Mouse (Mus musculus) left cerebral cortex, adult 9 months (tissue): ENCODE measurements at regions not wholly inside any gene's neighbourhood (a gene's known extent, or its start where the extent isn't known, plus 50 kb on each side); places are given as distances from the start of the nearest gene placed in this dataset.
A peak's percentile ranks its signal among the peaks of the same experiment; 100 is the strongest.
"Not testable (repeated sequence)": the region's sequence is repeated elsewhere in the genome, so short reads cannot be mapped to it uniquely, and the experiment has no call there.

Source experiments
- DNase-seq, 2 experiments: peaks; one replicate each; pipeline ENCODE4 v3.0.0; 2022; ENCODE audit warnings: low spot score in 2 of 2

DNA sequence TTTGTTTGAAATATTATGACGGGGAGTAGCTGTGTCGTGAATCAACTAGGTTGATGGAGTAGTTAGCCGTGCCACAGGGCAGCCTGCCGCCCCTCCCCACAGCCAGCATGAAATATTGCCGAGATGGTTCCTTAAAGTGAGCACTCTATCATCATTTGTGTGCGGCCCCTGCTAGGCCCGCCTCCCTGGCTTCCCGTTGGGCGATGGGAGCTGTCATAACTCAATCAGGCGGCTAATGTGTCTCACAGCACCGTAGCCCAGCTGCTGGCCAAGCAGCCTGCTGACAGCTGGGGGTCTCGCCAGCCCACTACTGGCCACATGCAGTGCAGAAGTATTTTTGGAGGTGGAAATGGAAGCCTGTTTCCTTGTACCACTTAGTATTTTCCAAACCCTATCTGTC, 140.9 kb downstream of the Sall1 start:
- DNase-seq = no peak

DNA sequence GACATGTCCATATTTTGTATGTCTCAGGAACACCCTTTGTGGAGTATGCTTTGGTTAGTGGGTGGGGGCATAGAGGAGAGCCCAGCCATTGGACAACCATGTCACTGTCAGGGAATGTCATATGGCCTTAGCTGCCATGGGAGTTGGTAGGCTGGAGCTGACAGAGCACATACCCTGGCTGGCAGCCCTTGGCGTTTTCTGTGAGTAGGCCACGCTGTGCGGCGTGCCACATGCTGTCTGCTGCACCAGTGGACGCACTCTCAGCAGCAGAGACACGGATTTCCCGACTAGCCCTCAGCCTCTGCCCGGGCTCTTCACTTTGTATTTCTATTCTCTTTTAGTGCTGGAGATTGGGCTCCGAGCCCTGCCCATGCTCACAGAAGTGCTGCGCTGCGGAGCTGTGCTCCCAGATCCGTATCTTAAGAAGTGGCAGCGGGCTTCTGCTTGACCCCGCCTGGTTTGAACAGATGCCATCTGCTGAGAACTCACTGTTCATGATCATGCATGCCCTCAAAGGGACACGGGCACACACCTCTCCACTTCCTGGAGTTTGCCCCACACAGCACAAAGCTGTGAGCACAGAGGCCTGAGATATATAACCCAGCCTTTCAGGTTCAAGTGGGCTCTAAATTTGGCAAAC, 160.1 kb downstream of the Sall1 start:
- no peak for DNase-seq

DNA sequence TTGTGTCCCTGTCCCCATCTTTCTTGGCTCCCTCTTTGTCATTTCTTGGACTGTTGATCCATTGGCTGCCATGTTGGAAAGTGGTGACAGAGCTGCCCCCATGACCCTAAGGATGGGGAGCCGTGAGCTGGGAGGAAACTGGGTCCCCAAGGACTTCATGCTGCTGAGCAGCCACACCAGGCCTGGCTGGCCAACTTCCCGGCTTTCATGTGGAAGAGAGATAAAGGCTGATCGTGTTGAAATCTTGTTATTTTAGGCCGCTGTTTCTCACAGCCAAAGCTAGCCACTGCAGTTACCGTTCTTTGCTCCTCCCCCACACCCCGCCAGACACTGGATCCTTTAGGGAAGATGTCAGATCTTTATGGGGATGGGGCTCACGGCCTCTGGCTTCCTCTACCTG, 164.1 kb downstream of the Sall1 start:
- DNase-seq = no peak

DNA sequence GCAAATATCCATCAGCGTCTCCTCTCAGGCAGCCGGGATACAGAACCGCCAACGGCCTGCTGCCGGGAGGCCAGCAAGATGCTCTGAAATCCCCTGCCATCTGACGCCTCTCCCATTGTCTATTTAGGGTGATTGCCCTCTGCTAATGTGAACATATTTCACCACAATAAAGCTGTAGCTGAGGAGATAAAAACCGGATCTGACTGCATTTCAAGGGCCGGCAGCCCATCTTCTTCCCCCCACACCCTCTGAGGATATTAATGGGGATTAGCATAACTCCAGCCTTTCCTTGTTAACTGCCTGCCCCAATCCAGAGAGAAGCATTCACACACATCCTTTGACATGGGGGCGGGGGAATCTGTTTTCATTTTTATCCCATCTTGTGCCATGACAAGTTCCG, 166.0 kb downstream of the Sall1 start:
- DNase-seq = no peak

DNA sequence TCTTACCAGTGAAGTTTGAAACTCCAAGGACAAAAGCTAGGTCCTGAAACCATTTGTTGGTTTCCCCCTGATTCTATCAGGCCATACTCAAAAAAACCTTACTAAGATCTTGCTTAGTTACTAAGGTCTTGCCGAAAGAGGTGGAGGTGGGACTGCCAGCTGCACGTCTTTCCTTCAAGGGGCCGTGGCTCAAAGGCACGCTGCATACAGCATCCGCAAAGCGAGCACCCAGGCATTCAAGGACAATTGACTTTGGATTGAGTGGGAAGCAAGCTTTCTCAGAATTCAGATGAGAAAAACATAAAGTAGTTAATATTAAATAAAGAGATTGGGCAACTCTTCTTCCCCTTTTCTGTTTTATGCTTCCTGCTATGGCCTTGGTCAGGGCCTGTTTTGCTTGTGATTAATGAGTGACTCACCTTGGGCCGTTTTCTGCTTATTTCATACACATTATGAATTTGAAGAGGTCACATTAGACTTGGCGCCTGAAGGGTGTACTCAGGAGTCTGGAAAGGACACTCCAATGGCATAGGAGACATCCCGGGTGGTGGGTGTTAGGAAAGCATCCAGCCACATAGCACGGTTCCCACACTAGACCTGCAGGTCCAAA, 166.1 kb downstream of the Cyld start:
- DNase-seq = no peak

DNA sequence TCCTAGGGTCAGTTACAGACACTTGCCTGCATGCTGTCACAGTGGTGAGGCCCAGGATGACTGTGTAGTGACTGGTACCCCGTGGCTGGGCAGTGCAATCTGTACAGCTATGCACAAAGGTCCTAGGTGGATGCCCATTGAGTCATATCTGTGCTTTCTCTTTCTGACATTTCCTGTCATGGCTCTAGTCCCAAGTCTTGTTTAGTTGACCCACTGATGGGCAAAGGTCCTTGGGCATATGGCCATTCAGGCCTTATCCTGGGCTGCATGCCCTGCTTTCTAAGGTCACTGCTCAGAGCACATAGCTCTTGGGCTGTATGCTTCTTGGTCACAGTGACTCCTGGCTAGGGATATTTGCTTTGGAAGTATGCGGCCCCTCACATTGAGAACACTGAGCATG, 160.4 kb downstream of the Cyld start:
- DNase-seq = no peak

DNA sequence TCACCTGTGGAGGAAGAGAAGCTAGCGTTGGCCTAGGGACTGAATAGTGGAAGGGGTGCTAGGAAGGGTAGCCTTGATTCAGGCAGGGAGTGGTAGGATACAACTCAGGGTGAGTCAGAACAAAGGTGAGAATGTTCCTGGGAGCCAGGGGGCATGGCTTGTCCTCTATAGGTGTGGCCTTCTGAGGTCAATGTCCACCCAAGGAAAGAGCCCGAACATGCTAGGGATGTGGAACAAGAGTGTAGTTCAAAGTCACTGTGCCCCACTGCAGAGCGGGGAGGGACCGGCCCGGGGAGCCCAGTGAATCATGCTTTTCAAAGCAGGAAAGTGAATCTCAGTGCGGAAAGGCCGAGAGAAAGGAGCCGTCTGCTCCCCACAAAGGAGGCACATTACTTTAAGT, 156.4 kb downstream of the Cyld start:
- no peak for DNase-seq

DNA sequence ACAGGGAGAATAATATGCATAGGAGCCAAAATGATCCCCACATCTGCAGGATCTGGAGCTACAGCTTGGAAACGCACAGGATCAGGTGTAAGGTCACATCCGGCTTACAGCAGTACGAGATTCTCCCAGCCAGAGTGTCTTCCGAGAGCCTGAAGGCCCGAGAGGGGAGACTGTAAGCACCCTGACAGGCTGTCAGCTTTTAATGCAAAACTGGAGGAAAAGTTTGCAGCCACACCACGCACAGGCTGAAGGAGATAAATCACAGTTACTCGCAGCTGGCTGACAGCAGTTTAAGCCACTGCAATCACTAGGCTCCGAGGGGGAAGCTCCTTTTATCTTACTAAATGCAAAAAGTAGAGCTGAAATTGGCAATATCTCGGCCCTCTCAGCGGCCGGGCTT, 149.1 kb downstream of the Cyld start:
- DNase-seq = no peak

DNA sequence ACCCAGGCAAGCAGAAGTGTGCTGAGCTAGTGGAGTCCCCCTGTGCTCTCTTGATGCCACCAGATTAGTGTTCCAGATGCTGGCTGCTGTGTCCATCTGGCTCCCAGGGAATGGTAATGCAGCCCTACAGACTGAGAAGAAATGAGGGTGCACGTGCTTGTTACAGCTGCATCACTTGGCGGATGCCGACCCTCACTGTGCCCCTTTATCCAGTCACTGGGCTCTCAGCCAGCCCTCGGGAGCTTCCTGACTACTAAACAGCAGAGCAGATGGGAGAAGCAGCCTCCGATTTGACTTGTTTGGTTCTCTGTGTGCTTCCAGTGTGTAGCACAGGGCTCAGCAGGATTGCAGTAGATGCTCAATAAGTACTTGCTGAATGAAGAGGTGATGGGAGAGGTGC, 147.5 kb downstream of the Cyld start:
- peak in 1 of 2 experiments; percentile 21 for DNase-seq

DNA sequence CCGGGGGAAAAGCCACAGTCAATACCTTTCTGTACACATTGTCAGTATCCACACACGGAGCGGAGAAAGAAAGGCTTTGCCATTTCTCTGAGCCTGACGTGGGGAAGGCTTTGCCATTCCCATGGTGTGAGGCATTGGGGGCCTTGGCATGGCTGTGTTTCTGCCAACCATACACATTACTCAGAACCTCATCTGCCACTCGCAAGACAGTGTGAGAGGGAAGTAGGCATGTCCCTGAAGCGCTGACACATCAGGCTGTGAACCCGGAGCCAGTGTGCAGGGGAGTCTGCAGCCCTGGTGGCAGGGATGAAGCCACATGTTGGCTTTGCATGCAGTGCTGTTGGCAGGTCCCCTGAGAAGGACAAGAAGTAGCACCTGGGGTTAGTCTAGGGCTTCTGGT, 145.6 kb downstream of the Cyld start:
- DNase-seq = no peak

DNA sequence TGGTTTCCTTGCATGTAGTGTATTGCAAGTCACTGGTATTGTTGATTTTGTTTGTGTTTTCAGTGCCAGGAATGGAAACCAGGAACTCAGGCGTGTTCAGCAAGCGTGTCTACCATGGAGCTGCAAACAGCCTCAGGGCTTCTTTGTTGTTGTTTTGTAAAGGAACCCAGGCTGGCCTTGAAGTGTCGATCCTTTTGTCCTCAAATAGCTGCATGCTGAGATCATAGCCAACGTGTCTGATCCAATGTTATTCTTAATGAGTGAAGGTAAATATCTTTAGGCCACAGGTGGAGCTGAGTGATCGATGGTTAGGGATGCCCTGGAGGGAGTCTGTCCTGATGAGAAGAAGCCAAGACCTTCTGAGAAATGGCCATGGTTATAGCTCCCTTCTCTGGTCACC, 143.3 kb downstream of the Cyld start:
- DNase-seq = no peak

DNA sequence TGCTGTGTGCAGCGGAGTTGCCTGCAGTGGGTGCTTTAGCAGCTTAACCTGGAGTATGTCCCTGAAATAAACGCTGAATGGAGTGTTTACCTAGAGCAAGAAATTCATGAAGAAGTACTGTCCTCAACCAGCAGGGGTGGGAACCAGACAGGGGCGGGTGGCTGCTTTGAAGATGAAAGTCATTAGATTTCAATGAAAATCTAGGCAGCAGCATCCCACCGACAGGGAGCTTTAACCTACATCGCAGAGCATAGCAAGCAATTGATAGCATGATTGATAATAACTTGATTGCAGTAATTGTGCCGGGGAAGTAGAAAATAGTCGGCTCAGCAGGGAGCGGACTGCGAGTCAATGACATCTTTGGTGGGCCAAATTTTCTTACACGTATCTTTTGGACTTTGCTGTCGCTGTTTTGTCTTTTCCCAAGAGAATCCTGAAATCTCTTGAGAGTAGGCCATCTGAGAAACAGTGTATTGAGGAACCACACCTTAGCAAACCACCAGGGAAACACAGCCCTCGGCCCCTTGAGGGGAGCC, 139.0 kb downstream of the Cyld start:
- no peak for DNase-seq

DNA sequence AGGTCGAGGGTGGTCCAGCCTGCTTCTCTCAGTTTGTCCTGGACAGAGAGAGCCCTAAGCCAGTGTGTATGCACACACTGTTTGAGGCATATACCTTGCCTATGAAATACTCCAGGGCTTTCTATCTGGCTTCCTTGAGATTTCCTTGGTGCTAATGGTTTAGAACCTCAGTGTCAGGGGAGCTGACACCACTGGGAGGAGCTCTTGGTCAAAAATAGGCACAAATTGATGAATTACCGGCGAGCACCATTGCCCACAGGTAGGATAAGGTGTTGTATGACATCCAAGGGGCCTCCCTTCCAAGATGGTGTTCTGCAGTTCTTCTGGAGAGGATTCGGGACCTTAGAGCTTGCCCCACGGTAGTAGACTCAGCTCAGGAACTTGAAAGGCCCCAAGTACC, 129.0 kb downstream of the Cyld start:
- DNase-seq = no peak

DNA sequence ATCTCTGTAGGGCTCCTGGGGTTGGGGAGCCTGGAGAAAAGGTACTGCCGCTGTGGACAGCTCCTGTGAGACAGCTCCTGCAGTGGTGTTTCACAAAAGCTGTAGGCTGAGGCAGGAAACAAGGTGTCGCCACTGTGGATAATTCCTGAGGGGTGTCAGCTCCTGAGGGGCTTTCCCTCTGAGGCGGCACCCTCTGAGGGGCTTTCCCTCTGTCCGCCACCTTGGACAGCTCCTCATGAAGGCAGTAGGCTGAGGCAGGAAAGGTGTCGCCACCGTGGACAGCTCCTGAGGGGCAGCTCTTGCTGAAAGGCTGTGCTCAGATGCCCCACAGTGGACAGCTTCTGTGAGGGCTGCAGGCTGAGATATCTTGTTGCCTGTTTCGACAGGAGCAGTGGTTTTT, 127.1 kb downstream of the Cyld start:
- DNase-seq = no peak

DNA sequence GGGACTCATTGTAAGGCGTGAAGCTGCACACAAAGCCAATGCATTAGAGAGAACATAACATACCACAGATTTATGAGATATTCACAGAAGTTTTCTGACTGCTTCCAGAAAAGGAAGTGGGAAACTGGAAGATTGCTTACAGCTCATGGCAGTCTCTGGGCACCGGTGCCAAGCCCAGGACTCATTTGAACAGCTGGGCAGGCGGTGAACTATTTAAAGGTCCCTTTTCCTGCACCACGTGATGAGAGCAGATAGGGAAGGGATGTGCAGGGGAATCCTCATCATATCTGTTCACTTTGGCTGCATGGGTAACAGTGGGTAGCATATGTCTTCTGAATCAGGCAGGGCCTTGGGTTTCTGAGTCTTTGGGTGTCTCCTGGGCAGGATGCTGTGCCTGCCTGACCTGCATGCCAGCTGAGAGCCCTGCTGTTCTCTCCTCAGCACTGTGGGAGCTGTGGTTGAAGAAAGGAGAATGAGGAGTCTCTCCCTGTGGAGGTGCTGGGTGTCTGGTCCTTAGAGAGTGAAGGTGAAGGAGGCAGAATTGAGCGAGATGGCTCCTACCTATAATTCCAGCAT, 123.5 kb downstream of the Cyld start:
- DNase-seq = no peak

DNA sequence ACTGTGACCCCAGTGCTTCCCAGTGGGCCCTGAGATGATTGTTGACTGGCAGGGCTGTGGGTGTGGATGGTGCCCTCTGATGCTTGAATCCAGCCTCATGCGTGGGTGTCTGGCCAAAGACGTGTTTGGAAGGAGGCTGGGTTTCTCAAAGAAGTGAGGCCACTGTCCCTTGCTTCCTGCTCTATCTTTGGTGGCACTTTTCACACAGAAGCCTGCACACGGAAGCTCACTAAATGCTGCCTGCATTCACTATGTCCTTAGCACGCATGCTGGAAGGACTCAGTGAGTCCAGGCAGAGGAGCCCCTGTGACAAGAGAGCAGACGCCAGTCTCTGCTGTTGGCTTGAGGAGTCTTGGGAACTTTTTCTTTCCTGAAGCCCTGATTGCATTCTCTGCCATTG, 119.6 kb downstream of the Cyld start:
- DNase-seq = no peak

DNA sequence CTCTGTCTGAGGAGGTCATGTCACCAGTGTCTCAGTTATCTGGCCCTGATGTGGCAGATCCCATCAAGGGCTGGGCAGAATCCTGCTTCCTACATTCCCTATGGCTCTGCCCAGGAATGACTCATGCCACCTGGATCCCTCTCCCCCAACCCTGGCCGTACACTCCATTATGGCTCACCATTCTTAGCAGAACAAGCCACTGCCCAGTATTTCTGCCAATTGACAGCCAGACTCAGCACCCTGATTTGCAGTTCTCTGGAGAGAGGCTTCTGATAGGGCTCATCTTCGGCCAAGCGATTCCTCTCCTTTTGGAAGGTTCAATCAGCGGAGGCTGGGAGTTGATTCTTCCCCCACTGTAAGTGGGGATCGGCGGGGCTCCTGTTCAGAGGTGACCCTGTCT, 117.4 kb downstream of the Cyld start:
- DNase-seq = no peak

DNA sequence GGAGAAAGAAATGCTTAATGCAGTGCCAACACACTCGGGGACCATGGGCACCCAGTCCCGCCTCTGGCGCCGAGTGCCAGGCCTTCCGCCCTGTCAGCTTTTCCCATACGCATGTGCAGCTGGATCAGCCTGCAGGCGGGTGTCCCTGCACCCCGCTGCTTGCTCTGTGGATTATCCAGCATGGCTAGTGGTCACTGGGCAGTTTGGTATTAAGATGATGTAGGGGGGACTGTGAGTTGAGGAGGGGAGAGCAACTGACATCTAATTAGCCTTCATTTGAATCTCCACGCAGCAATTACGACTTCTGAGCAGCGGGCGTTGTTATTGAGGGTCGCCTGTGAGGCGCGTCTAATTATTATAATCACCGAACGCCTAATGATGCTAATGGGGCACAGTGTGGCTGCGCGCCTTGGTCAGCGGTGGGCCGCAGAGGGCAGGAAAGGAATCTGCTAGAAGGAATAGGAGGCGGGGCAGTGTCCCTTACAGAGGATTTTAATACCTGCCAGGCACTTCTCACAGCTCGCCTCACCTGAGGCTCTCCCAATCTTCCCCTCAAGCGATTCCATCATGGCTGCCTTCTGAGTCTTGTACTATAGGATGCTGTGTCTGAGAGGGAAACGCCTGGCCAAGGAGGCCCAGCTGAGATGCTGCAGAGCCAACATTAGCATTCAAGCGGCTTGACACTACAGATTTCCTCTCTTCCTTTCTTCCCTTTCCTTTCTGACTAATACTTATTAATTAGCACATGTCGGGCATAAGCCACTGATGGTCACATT, 116.3 kb downstream of the Cyld start:
- DNase-seq = no peak

DNA sequence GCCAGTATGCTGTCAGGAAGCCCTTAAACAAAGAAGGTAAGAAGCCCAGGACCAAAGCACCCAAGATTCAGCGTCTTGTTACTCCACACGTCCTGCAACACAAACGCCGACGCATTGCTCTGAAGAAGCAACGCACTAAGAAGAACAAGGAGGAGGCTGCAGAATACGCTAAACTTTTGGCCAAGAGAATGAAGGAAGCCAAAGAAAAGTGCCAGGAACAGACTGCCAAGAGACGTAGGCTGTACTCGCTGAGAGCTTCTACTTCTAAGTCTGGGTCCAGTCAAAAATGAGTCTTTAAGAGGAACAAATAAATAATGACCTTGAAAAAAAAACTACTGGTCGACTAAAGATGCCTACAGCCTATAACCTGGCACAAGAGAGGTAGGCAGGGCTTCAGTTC, 110.0 kb downstream of the Cyld start:
- DNase-seq = not testable (repeated sequence)
